Mouse (Mus musculus): ENCODE measurements around the gene Rad23a. TPM values are rescaled to one million over a fixed set of nuclear protein-coding genes. Genes with fewer than 3 reads are reported as not detected.
"Not testable (repeated sequence)": the region's sequence is repeated elsewhere in the genome, so short reads cannot be mapped to it uniquely, and the experiment has no call there.

The Rad23a gene
- polyA plus RNA-seq, 1 experiment = 66.0 TPM

- DNase-seq (ENCODE audit: low read depth) = no peak
- TF ChIP-seq POLR2A (IDR thresholded peaks at IDR 0.05; ENCODE audit: borderline replicate concordance, extremely low read depth, insufficient read depth, insufficient read length, poor library complexity, severe bottlenecking) (no peak), CTCF (IDR thresholded peaks at IDR 0.05; ENCODE audit: borderline replicate concordance, extremely low read depth, insufficient read depth, insufficient read length) (no peak)
These were observed 2.0 kb downstream of the Rad23a start for GRCm38 (mm10) chr8:84838513-84838912.

- no peak for DNase-seq (ENCODE audit: low read depth)
- no peak for TF ChIP-seq POLR2A (IDR thresholded peaks at IDR 0.05; ENCODE audit: borderline replicate concordance, extremely low read depth, insufficient read depth, insufficient read length, poor library complexity, severe bottlenecking)
- no peak for TF ChIP-seq CTCF (IDR thresholded peaks at IDR 0.05; ENCODE audit: borderline replicate concordance, extremely low read depth, insufficient read depth, insufficient read length)
These were observed 2.5 kb downstream of the Rad23a start for GRCm38 (mm10) chr8:84837912-84838470.

- TF ChIP-seq POLR2A (IDR thresholded peaks at IDR 0.05; ENCODE audit: borderline replicate concordance, extremely low read depth, insufficient read depth, insufficient read length, poor library complexity, severe bottlenecking) (no peak), CTCF (IDR thresholded peaks at IDR 0.05; ENCODE audit: borderline replicate concordance, extremely low read depth, insufficient read depth, insufficient read length) (no peak)
- no peak for DNase-seq (ENCODE audit: low read depth)
These were observed 3.1 kb downstream of the Rad23a start for GRCm38 (mm10) chr8:84837149-84837911.

- TF ChIP-seq POLR2A (IDR thresholded peaks at IDR 0.05; ENCODE audit: borderline replicate concordance, extremely low read depth, insufficient read depth, insufficient read length, poor library complexity, severe bottlenecking) = no peak
- no peak for TF ChIP-seq CTCF (IDR thresholded peaks at IDR 0.05; ENCODE audit: borderline replicate concordance, extremely low read depth, insufficient read depth, insufficient read length)
- DNase-seq (ENCODE audit: low read depth) = peak; percentile 94
These were observed 5.3 kb downstream of the Rad23a start for GRCm38 (mm10) chr8:84834866-84835855.

GRCm38 (mm10) chr8:84834002-84834865, 6.2 kb downstream of the Rad23a start:
- TF ChIP-seq POLR2A (IDR thresholded peaks at IDR 0.05; ENCODE audit: borderline replicate concordance, extremely low read depth, insufficient read depth, insufficient read length, poor library complexity, severe bottlenecking) (no peak), CTCF (IDR thresholded peaks at IDR 0.05; ENCODE audit: borderline replicate concordance, extremely low read depth, insufficient read depth, insufficient read length) (no peak)
- DNase-seq (ENCODE audit: low read depth) = peak; percentile 91

GRCm38 (mm10) chr8:84832759-84833742, 7.4 kb downstream of the Rad23a start:
- TF ChIP-seq CTCF (IDR thresholded peaks at IDR 0.05; ENCODE audit: borderline replicate concordance, extremely low read depth, insufficient read depth, insufficient read length) = no peak
- TF ChIP-seq POLR2A (IDR thresholded peaks at IDR 0.05; ENCODE audit: borderline replicate concordance, extremely low read depth, insufficient read depth, insufficient read length, poor library complexity, severe bottlenecking) = no peak
- DNase-seq (ENCODE audit: low read depth) = no peak

- TF ChIP-seq CTCF (IDR thresholded peaks at IDR 0.05; ENCODE audit: borderline replicate concordance, extremely low read depth, insufficient read depth, insufficient read length) (no peak), POLR2A (IDR thresholded peaks at IDR 0.05; ENCODE audit: borderline replicate concordance, extremely low read depth, insufficient read depth, insufficient read length, poor library complexity, severe bottlenecking) (peak; percentile 90)
- peak; percentile 85 for DNase-seq (ENCODE audit: low read depth)
These were observed 8.3 kb downstream of the Rad23a start for GRCm38 (mm10) chr8:84832034-84832717.

GRCm38 (mm10) chr8:84831490-84831889, 9.0 kb downstream of the Rad23a start, which contains the start of gene Gadd45gip1:
TSS of gene Gadd45gip1 (plus strand) at chr8:84831522.
- TF ChIP-seq POLR2A (IDR thresholded peaks at IDR 0.05; ENCODE audit: borderline replicate concordance, extremely low read depth, insufficient read depth, insufficient read length, poor library complexity, severe bottlenecking) (no peak), CTCF (IDR thresholded peaks at IDR 0.05; ENCODE audit: borderline replicate concordance, extremely low read depth, insufficient read depth, insufficient read length) (no peak)
- peak; percentile 20 for DNase-seq (ENCODE audit: low read depth)

GRCm38 (mm10) chr8:84826518-84826917, 13.9 kb downstream of the Rad23a start:
- not testable (repeated sequence) for DNase-seq (ENCODE audit: low read depth)
